Mouse (Mus musculus) common myeloid progenitor, adult 5-6 weeks (primary cell): ENCODE data around the gene Galp. TPM values are rescaled to one million over a fixed set of nuclear protein-coding genes. Genes with fewer than 3 reads are reported as not detected.
"Not testable (repeated sequence)": the region's sequence is repeated elsewhere in the genome, so short reads cannot be mapped to it uniquely, and the experiment has no call there.

Experiments used
- ATAC-seq: replicated peaks from 2 replicates; pipeline ENCODE4 v1.8.0; 2016; ENCODE audit warnings: low read depth, mild to moderate bottlenecking, moderate TSS enrichment, inconsistent platforms; ENCODE audit not compliant: poor library complexity, severe bottlenecking
- total RNA-seq: library from RNA; stranded (forward); fragments of 200-1000, 187-1606 nt; gene quantifications from 2 replicates; pipeline ENCODE4 v1.2.3, GENCODE M21; 2017

Gene Galp
- total RNA-seq, 1 experiment from 2014 or later = not detected

DNA sequence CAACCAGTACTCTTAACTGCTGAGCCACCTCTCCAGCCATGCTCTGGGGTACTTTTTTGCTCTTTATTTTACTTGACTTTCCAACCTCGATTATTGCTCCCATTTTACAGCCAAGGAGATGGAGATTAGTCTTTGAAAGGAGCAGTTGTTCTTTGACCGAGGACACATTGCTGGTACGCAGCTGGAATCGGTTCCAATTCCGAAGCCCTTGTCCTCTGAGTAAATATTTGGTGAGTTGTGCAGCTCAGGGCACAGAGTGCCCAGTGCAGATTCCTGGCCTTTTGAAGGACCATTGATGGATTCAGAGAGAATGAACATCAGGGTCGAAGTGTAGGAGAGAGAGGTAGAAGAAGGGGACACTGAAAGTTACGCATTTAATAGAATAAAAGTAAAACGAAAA, 23.0 kb upstream of the Galp start:
- ATAC-seq = no peak

DNA sequence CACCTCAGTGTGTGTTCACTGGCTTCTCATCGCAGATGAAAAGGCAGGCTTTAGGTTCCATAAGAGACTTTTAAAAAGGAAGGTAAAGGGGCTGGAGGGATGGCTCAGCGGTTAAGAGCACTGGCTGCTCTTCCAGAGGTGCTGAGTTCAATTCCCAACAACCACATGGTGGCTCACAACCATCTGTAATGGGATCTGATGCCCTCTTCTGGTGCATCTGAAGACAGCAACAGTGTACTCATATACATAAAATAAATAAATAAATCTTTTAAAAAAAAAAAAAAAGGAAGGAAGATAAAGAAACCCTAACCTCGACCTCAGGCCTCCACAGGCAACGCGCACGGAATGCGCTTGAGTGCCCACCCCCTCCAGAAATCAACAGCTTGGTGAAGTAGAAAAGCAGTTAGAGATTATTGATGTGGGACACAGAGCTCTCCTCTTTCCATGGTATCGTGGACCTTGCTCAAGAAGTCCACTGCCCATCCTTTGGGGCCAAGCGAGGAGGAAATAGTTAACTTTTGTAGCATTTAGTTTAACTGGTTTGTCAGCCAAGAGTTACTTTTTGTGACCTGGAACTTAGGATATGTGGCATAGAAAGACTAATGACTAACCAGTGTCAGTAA, 22.4 kb upstream of the Galp start:
- not testable (repeated sequence) for ATAC-seq

DNA sequence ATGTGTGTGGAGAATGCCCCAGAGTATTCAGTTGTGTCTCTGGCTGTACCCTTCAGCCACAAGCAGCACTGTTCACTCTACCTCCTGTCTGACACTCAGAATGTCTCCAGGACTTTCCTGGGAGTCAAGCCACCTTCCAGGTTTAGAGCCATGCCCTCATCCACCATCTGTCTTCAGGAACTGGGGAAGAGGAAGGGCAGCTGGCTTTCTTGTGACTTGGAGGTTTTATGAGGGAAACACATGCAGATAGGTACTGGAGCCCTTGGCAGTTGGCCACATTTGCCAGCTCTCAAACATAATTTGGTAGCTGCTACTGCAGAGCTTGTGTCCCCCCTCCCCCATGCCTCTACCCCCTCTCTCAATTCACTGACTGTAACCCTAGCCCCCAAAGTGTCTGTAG, 17.9 kb upstream of the Galp start:
- ATAC-seq = no peak

DNA sequence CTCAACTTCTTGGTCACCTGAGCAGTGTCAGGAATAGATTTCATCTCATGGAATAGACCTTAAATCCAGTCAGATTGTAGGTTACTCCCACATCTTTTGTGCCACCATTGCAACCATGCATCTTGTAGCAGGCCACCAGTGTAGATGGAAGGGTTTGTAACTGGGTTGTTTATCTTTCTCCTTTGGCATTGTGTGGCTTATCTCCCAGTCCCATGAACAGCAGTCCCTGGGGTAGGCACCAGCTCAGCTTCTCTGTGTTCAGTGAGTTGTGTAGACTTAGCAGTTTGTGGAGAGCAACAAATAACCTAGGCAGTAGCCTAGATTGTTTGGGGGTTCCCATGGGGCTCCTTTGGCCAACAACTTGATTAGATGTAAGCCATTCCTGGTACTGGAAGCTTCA, 14.0 kb upstream of the Galp start:
- ATAC-seq = no peak

DNA sequence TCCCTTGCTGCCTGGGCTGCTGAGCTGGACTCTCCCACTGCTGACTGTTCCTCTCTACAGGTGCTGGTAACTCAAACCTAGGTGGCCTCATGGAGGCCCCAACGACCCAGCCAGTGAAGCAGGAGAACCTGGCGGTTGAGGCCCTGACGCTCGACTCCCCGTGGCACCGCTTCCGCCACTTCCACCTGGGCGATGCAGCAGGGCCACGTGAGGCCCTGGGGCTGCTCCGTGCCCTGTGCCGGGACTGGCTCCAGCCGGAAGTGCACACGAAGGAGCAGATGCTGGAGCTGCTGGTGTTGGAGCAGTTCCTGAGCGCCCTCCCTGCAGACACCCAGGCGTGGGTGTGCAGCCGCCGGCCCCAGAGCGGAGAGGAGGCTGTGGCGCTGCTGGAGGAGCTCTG, 13.1 kb upstream of the Galp start:
- ATAC-seq = no peak

DNA sequence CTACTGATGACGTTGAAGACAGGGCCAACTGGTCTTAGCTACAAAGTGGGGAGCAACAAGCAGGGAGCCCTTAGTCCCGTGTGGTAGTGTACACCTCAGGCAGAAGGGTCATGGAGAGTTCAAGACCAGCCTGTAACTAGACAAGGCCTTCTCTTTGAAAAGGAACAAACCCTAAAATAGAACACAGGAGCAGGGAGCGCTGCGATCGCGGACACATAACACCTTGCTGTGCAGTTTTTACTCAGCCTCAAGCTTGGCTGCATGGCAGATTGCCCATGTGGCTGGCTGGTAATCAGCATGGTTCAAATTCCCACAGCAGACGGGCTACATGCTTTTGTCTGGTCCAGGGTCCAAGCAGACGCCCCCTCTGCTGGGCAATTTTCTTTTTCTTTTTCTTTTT, 12.4 kb upstream of the Galp start:
- ATAC-seq = no peak

DNA sequence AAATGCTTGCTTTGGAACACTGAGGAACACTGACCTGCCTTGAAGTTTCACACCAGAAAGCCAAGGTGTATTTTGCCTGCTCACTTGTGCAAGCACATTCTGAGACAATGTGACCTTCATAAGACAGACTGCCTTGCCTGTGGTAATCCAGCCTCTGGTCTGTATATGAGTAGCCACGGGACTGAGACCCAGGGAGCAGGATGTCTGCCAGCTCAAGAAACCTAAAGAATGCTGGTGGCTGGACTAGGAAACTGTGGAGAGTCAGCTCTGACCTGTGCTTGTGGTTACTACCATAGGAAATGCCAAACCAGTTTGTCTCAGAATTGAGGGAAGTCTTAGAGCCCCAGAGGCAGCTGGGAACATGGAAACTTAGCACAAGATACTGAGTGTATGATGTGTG, 11.5 kb upstream of the Galp start:
- no peak for ATAC-seq

DNA sequence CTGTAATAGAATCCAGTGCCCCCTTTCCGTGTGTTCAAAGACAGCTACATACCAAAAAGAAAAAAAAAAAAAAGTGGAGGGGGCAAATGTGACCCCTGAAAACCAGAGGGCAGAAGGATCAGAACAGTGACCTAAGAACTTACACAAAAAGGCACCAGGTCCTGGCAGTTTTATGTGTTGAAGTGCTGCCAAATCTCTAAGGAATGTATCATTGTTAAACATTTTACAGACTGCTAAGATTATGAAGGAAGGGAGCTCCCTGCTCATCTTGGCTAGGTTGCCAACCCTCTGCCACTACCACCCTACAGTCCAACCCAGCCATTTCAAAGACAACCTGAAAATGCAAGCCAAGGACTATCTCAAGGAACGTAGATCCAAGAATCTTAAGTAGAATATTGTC, 10.7 kb upstream of the Galp start:
- no peak for ATAC-seq

DNA sequence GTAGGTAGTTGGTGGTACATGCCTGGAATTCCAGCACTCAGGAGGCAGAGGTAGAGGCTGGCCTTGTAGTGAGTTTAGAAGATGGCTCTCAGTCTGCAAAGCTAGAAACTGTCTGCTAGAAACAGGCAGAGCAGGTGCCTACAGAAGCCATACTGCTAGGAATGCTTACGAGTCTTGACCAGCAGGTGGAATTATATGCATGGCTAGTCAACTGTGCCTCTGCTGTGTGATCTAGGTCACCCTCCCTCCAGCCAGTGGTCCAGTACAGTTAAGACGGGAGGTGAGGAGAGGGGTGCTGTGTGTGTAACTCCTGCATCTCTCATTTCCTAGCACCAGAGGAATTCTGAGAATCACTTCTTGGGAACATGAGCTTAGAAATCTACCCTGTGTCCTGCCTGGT, 10.1 kb upstream of the Galp start:
- no peak for ATAC-seq

DNA sequence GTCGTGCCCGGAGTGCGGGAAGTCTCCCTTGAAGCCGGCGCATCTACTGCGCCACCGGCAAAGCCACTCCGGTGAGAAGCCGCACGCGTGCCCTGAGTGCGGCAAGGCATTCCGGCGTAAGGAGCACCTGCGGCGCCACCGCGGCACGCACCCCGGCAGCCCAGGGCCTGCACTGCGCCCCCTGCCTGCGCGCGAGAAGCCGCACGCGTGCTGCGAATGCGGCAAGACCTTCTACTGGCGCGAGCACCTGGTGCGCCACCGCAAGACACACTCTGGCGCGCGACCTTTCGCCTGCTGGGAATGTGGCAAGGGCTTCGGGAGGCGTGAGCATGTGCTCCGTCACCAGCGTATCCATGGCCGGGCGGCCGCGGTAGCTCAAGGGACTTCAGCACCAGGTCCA, 7.3 kb upstream of the Galp start:
- ATAC-seq = no peak

DNA sequence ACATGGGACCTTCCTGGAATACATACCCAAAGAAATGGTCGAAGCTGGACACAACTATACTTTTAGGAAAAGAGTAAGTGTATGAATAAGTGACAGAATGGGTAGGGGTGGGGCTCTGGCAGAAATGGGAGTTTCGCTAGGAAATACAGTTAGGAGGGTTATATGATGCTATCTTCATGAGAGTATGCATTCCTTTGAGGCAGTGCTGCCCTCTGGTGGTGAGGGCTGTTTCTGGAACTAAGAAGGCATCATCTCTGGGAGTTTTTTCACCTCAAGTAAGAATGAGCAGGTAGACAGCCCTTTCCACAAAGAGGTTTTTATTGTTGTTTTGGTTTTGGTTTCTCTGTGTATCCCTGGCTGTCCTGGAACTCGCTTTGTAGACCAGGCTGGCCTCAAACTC, 5.5 kb upstream of the Galp start:
- ATAC-seq = peak; percentile 75

DNA sequence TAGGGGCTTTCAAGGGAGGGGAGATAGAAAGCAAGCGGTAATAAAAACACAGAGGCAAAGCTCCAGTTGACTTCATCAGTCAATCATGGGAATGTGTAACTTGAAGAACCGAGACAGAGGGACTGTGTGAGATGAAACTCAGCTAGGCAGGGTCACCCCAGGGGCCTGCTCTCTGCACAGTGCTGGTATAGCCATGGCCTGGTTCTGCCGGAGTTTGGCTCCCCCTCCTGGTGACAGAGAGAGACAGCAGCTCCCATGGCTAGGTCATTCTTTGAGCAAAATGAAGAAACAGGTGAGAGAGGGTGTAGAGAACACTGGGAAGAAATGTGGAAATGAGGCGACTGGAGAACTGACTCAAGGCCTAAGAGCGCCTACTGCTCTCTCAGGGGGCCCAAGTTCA, 2.8 kb upstream of the Galp start:
- peak; percentile 83 for ATAC-seq

DNA sequence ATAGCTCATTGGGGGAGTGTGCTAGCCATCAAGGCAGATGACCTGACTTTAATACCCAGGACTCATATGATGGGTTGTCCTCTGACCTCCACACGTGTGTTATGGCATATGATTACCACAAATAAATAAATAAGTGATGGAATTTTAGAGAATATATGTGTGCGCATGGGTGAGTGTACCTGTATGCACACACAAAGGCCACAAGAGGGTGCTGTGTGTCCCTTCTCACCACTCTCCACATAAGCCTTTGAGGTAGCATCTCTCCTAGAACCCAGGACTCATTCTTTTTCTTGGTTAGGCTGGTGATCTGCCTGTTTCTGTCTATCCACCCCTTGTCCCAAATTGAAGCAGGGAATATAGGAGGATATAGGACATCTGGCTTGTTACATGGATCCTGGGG, 1.1 kb upstream of the Galp start:
- ATAC-seq = no peak

DNA sequence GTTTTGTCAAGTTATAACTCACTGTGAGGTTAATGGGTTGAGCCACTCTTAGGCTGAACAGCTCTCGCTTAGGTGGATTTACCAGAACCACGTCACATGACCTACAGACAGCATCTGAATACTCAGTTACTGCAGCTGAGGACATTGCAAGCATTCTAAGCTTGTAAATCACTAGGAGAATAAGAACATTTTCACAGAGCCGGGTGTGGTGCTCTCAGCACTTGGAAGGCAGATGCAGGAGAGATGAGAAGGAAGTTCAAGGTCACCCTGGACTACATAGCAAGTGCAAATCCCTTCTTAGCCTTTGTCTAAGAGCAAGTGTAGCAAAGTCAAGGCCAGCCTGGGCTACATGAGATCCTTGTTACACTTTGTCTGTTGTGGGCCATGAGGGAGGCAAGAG, 7.3 kb downstream of the Galp start:
- no peak for ATAC-seq

DNA sequence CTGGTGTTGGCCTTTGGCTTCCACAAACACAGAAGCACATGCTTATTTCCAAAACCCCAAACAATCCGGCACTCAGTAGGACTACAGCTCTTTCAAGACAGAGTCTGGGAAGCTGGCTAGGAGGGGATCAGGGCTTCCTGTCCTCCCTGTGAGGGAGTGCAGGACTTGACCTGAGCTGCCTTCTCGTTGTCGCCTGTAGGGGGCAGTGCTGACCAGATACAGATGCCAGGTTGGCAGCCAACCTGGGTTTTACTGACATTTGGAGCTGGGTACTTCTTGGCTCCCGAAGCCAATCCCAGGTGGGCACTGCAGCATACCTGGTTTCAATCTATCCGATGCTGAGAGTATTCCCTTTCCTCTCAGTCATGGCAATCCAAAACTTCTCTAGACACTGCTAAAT, 16.3 kb downstream of the Galp start:
- ATAC-seq = peak; percentile 50; the same call in 1 of the 2 replicates

DNA sequence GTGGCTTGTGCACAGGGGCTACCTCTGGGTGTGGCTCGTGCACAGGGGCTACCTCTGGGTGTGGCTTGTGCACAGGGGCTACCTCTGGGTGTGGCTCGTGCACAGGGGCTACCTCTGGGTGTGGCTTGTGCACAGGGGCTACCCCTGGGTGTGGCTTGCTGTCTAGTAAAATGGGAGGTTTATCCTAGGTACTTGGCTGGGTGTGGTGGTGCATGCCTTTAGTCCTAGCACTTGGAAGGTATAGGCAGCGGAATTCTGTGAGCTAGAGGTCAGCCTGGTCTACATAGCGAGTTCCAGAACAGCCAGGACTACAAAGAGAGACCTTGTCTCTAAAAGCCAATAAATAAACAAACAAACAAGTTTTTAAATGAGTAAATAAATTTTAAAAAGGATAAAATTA, 17.8 kb downstream of the Galp start:
- not testable (repeated sequence) for ATAC-seq

DNA sequence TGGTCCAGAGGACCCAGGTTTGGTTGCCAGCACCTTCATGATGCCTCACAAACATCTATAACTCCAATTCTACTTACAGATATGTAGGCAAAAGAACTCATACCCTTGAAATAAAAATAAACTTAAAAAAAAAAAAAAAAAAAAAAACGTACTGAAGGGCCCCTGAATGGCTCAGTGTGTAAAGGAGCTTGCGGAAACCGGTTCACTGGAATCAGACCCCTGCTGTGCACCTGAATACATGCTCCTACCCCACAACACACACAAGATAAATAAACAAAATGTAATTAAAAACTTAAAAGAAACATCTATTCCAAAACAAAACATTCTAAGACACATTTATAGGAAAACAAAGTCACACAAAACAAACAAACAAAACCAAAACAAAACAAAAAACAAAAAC, 23.3 kb downstream of the Galp start:
- ATAC-seq = no peak

DNA sequence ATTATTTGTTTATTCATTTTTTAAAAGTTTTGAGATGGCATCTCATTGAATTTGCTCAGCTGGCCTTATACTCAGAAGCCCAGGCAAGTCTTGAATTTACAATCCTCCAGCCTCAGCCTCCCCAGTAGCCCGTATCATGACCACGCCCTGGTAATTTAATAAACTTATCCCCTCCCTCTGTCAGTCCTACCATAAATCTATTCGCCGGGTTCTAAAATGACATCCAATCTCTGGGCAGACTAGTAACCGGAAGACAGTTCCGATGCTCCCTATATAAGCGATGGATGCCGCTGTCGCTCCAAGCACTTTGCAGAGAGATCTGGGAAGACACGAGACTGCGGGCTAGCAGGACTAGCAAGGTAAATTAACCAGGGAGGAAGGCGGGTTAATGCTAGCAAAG, 25.1 kb downstream of the Galp start, which contains the start of gene Zscan5b:
TSS of gene Zscan5b (plus strand) at position 301 of the 400 bp plus-strand sequence.
- no peak for ATAC-seq

DNA sequence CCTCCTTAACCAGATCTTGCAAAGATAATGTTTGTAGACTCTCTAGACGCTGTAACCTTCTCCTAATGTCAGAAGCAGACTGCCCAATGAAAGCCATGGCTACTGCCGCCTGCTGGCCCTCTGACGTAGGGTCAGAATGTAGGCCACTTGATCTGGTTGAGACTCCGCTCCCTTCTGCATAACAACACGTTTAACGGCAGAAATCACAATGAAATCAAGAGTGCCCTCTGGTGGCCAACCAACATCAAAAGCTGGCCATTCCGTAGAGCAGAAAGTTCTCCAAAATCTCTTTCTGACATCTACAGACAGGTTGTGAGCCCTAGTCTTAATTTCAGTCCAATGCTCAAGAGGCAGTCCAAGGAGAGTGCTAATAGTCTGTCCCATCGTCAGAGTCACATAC, 31.6 kb downstream of the Galp start:
- not testable (repeated sequence) for ATAC-seq

DNA sequence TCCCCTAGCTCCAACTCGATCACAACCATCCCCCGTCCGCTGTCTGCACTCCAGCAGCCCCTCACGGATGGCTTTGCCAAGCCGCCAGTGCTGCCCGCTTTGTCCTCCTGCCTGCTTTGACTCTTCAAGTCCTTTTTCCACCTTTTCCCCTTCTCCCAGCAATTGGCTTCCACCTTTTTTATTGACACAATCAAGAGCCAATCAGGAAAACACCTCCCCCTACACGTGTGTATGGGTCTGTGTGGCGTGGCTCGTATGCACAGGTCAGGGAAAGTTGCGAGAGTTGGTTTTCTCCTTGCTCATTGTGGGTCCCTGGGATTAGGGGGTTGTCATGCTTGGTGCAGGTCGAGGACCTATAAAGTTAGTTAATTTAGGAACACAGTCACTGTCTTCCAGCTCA, 42.9 kb downstream of the Galp start:
- no peak for ATAC-seq

DNA sequence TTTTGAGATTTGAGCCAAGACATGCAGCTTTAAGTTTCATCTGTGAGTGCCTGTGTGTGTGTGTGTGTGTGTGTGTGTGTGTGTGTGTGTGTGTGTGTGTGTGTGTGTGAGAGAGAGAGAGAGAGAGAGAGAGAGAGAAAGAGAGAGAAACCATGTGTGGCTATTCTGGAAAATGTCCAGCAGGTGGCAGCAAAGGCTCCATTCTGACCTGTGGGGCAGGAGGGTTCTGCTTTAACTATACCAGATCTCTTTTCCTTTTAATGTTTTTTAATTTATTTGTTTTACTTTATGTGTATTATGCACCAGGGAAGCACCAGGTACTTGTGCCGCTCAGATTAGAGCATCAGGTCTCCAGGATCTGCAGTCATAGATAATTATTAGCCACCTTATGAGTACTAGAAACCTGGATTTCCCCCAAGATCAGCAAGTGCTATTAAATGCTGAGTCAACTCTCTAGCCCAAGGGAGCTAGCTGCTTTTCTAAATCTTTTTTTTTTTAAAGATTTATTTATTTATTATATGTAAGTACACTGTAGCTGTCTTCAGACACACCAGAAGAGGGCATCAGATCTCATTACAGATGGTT, 44.0 kb downstream of the Galp start:
- ATAC-seq = peak; percentile 88
